Mouse (Mus musculus) megakaryocyte-erythroid progenitor cell, adult 5-6 weeks (primary cell): Measurements from ENCODE around the gene Btbd35f19. TPM values are rescaled to one million over a fixed set of nuclear protein-coding genes. Genes with fewer than 3 reads are reported as not detected.
"Not testable (repeated sequence)": the region's sequence is repeated elsewhere in the genome, so short reads cannot be mapped to it uniquely, and the experiment has no call there.

Source experiments
- ATAC-seq: replicated peaks from 2 replicates; pipeline ENCODE4 v1.8.0; 2016; ENCODE audit warnings: mild to moderate bottlenecking, inconsistent platforms; ENCODE audit not compliant: severe bottlenecking, poor library complexity, low FRiP score, low TSS enrichment
- total RNA-seq, 2 experiments: library from RNA; stranded (forward) in 1 of 2; stranded (reverse) in 1 of 2; fragments of 200-1000, 215-1000 nt in 1 of 2; fragments of >200 nt in 1 of 2; fragmentation: Nextera tagmentation in 1 of 2; gene quantifications; 2 replicates each; pipeline ENCODE4 v1.2.3; 2014 to 2017

Gene Btbd35f19
- not detected in 2 replicates for total RNA-seq (2014; fragmentation: Nextera tagmentation)
- not detected in 2 replicates for total RNA-seq (2017)

DNA sequence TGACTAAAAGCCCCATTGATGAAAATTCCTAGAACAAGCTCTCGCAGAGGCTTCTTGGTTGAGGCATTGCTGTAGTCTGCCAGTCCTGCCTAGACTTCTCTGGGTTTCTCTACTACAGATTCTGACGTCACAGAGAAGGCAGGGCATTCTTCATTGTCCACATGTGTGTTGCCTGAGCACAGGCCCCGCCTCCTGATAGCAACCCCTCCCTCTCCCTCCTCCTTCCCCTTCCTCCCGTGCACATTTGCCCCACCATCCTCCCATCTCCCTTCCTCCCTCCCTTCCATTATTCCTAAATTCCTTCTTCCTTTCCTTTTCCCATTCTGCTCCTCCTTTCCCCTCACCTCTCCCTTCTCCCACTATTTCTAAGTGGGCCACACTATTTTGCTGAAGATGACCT, at the start of gene Btbd35f19:
Gene Btbd35f19 (minus strand): TSS at position 101 of the 400 bp plus-strand sequence.
- not testable (repeated sequence) for ATAC-seq

DNA sequence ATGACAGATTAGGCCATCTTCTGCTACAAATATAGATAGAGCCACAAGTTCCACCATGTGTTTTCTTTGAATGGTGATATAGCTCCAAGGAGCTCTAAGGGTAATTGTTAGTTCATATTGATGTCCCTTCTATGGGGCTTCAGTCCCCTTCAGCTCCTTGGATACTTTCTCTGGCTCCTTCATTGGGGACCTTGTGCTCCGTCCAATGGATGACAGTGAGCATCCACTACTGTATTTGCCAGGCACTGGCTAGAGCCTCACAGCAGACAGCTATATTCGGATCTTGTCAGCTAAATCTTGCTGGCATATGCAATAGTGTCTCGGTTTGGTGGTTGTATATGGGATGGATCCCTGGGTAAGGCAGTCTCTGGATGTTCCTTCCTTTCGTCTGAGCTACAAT, 41.8 kb downstream of the Btbd35f19 start:
- not testable (repeated sequence) for ATAC-seq

DNA sequence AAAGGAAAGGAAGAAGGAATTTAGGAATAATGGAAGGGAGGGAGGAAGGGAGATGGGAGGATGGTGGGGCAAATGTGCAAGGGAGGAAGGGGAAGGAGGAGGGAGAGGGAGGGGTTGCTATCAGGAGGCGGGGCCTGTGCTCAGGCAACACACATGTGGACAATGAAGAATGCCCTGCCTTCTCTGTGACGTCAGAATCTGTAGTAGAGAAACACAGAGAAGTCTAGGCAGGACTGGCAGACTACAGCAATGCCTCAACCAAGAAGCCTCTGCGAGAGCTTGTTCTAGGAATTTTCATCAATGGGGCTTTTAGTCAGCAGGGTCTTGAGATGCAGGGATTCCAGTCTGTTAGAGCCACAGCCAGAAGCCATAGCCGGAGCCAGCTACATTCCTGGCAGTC, 47.6 kb downstream of the Btbd35f19 start, which contains the start of gene Btbd35f26:
Gene Btbd35f26 (plus strand): TSS at position 301 of the 400 bp plus-strand sequence.
- ATAC-seq: not testable (repeated sequence)

Other genes starting within 250 kb of the Btbd35f19 start
- gene Spin2f, start 130.0 kb downstream of the Btbd35f19 start, total RNA-seq (2014; fragmentation: Nextera tagmentation): not detected in 2 replicates
- gene Spin2f, start 130.0 kb downstream of the Btbd35f19 start, total RNA-seq (2017): not detected in 2 replicates
- not detected in 2 replicates for gene Btbd35f26, start 47.5 kb downstream of the Btbd35f19 start, total RNA-seq (2014; fragmentation: Nextera tagmentation)
- gene Btbd35f26, start 47.5 kb downstream of the Btbd35f19 start, total RNA-seq (2017): not detected in 2 replicates
- gene Gm21883, start 190.4 kb upstream of the Btbd35f19 start, total RNA-seq (2014; fragmentation: Nextera tagmentation): not detected in 2 replicates
- gene Gm21883, start 190.4 kb upstream of the Btbd35f19 start, total RNA-seq (2017): not detected in 2 replicates
- gene Spin2e, start 235.0 kb upstream of the Btbd35f19 start, total RNA-seq (2014; fragmentation: Nextera tagmentation): not detected in 2 replicates
- not detected in 2 replicates for gene Spin2e, start 235.0 kb upstream of the Btbd35f19 start, total RNA-seq (2017)